Mouse (Mus musculus): ENCODE measurements at regions not wholly inside any gene's neighbourhood (a gene's known extent, or its start where the extent isn't known, plus 50 kb on each side); places are given as distances from the start of the nearest gene placed in this dataset.

- H3K36me3 ChIP-seq (ENCODE audit: insufficient read depth), result no peaks in the 10 kb centered on the region
- peaks cover 13% of the 10 kb centered on the region for H3K4me1 ChIP-seq (ENCODE audit: insufficient read depth)
- H3K27me3 ChIP-seq (ENCODE audit: insufficient read depth, low read length), result no peaks in the 10 kb centered on the region
- H3K4me2 ChIP-seq, result no peak overlapping the region
- peak overlapping the region; percentile 82 for H3K27ac ChIP-seq (ENCODE audit: low read depth)
- DNase-seq (peak; percentile 89), ATAC-seq (ENCODE audit: insufficient read depth) (peak; percentile 42)
- no peak overlapping the region for H3K4me3 ChIP-seq (ENCODE audit: low read depth, low read length)
- 12% methylated on average over 7 of the region's 7 CpGs for WGBS
- H3K9me3 ChIP-seq (ENCODE audit: low read depth, low read length), result no peaks in the 10 kb centered on the region
- no peak overlapping the region for H3K9ac ChIP-seq
- peak; percentile 64 for TF ChIP-seq CTCF (IDR thresholded peaks at IDR 0.05; ENCODE audit: low read depth)
Observed at GRCm38 (mm10) chr10:91236844-91237243, 55.7 kb upstream of the Tmpo start.

GRCm38 (mm10) chr10:91234709-91235108, 53.6 kb upstream of the Tmpo start:
- DNase-seq, result no peak
- WGBS, result 61% methylated on average over 3 of the region's 3 CpGs

More at GRCm38 (mm10) chr10:91234709-91235108, 53.6 kb upstream of the Tmpo start:
- no peak for TF ChIP-seq CTCF (IDR thresholded peaks at IDR 0.05; ENCODE audit: low read depth)
- H3K27ac ChIP-seq (ENCODE audit: low read depth), result no peak overlapping the region
- no peak overlapping the region for H3K4me2 ChIP-seq
- H3K9me3 ChIP-seq (ENCODE audit: low read depth, low read length), result no peaks in the 10 kb centered on the region
- H3K4me3 ChIP-seq (ENCODE audit: low read depth, low read length), result no peak overlapping the region
- H3K4me1 ChIP-seq (ENCODE audit: insufficient read depth), result no peaks in the 10 kb centered on the region
- ATAC-seq (ENCODE audit: insufficient read depth), result no peak
- H3K36me3 ChIP-seq (ENCODE audit: insufficient read depth), result no peaks in the 10 kb centered on the region
- H3K27me3 ChIP-seq (ENCODE audit: insufficient read depth, low read length), result no peaks in the 10 kb centered on the region
- H3K9ac ChIP-seq, result no peak overlapping the region

Data from lung, embryonic 14.5 days (tissue).